Mouse (Mus musculus) stomach, postnatal 0 days (tissue): ENCODE data around the gene Frat2.

ENCODE experiments used
- CTCF ChIP-seq: IDR thresholded peaks from 2 replicates; pipeline ENCODE4 v1.5.1; 2016; ENCODE audit warnings: antibody characterized with exemption, low read depth, mild to moderate bottlenecking, moderate library complexity
- EP300 ChIP-seq: optimal IDR thresholded peaks from 2 replicates; pipeline ENCODE3; 2016; ENCODE audit warnings: antibody characterized with exemption

DNA sequence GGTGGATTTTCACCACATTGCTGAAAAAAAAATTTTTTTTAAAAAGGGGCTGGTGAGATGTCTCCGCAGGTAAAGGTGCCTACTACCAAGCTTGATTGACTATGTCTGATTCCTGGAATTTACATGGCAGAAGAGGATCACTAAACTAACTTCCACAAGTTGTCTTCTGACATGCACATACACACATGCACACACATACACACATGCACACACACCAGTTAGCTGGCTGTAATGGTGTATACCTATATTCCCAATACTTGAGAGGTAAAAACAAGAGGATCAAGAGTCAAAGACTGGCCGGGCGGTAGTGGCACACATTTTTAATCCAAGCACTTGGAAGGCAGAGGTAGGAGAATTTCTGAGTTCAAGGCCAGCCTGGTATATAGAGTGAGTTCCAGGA, 8.2 kb downstream of the Frat2 start:
- TF ChIP-seq CTCF: no peak
- no peak for TF ChIP-seq EP300
